Mouse (Mus musculus): ENCODE measurements around the gene Nrgn.

DNA sequence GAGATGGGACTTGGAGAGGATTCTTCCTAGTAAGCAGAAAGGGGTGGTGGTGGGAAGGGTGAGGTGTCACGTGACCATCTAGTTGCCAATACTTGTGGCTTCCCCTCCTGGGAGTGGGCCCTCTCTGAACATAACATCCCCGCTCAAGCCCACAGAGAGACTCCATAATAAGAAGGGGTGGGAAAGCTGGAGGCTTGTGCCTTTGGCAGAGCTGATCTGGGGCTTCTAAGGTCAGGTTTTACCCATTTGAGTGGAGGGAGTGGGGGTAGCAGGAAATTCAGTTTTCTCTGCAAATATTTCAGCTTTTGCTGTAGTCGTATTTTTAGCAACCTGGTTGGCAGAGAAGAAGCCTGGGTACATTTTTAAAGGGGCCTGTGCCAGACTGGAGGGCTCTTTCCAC lies 3.7 kb upstream of the Nrgn start:
- TF ChIP-seq CTCF (IDR thresholded peaks at IDR 0.05; ENCODE audit: borderline replicate concordance, insufficient read depth, low read depth, low read length) (no peak), POLR2A (IDR thresholded peaks at IDR 0.05; ENCODE audit: borderline replicate concordance, insufficient read depth, low read length) (no peak)

Data from cerebellum, adult 2 months (tissue).